Mouse (Mus musculus): ENCODE results near the gene Mtor. TPM values are rescaled to one million over a fixed set of nuclear protein-coding genes. Genes with fewer than 3 reads are reported as not detected.

Mtor gene
- polyA plus RNA-seq, 1 experiment from 2014 or later = 30.2 TPM

GRCm38 (mm10) chr4:148429121-148429520 lies 19.3 kb upstream of the Mtor start:
- no peak overlapping the region for H3K4me2 ChIP-seq (replicated peaks)
- H3K27me3 ChIP-seq = no peaks in the 10 kb centered on the region
- H3K9ac ChIP-seq = no peak overlapping the region
- no peak for ATAC-seq (ENCODE audit: low FRiP score)
- whole genome bisulfite sequencing = 87% methylated on average over 11 of the region's 11 CpGs
- no peaks in the 10 kb centered on the region for H3K9me3 ChIP-seq (replicated peaks)
- H3K27ac ChIP-seq = no peak overlapping the region
- no peaks in the 10 kb centered on the region for H3K36me3 ChIP-seq
- peaks cover 10% of the 10 kb centered on the region; the same call in 1 of the 2 replicates for H3K4me1 ChIP-seq
- no peak overlapping the region for H3K4me3 ChIP-seq

- ATAC-seq (ENCODE audit: low FRiP score) = peak; percentile 35
- H3K27me3 ChIP-seq = no peaks in the 10 kb centered on the region
- H3K36me3 ChIP-seq = no peaks in the 10 kb centered on the region
- no peaks in the 10 kb centered on the region for H3K9me3 ChIP-seq (replicated peaks)
- H3K9ac ChIP-seq = no peak overlapping the region
- no peak overlapping the region for H3K4me3 ChIP-seq
- H3K4me1 ChIP-seq = peaks cover 9% of the 10 kb centered on the region; the same call in 1 of the 2 replicates
- no peak overlapping the region for H3K4me2 ChIP-seq (replicated peaks)
- no peak overlapping the region for H3K27ac ChIP-seq
- 27% methylated on average over 6 of the region's 6 CpGs for WGBS
Observed at GRCm38 (mm10) chr4:148429686-148430085, 18.7 kb upstream of the Mtor start.

DNA sequence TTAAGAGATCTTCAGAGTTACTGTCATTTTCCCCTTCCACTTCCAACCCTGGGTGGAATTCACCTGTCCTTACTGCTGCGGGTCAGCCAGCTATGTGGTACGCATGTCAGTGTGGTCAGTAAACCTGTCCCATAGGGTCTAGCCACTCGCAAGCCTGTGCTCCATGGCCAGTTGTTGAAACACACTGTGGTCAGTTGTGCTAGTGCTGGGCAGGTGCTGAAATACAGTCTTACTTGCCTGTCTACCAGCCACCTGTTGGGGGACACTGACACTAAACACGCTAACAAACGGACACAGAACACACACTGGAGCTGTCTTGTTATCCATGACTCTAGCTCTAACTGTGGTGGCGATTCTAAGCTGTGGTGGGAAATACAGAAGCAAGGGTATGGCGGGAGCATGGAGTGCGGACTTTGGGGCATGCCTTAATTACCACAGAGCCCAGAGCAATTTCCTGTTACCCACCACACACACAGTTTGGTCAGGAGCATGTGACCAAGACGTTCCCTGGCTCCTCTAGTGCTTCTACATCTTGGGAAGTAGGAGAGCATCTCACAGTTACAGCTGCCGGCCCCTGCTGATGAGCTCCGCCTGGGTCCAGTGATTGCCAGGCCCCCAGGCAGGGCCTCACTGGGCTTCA lies 17.4 kb upstream of the Mtor start:
- Histone ChIP-seq H3K9me3 (replicated peaks) (no peaks in the 10 kb centered on the region), H3K9ac (no peak overlapping the region), H3K4me3 (no peak overlapping the region), H3K27me3 (no peaks in the 10 kb centered on the region), H3K36me3 (no peaks in the 10 kb centered on the region), H3K27ac (no peak overlapping the region), H3K4me2 (replicated peaks) (no peak overlapping the region), H3K4me1 (peaks cover 4% of the 10 kb centered on the region; the same call in 1 of the 2 replicates)
- 84% methylated on average over 11 of the region's 11 CpGs for WGBS
- ATAC-seq (ENCODE audit: low FRiP score) = no peak

- no peaks in the 10 kb centered on the region for H3K9me3 ChIP-seq (replicated peaks)
- peaks cover 4% of the 10 kb centered on the region; the same call in 1 of the 2 replicates for H3K4me1 ChIP-seq
- no peak for ATAC-seq (ENCODE audit: low FRiP score)
- no peak overlapping the region for H3K27ac ChIP-seq
- H3K9ac ChIP-seq = no peak overlapping the region
- no peaks in the 10 kb centered on the region for H3K27me3 ChIP-seq
- 87% methylated on average over 4 of the region's 4 CpGs for WGBS
- no peak overlapping the region for H3K4me3 ChIP-seq
- no peaks in the 10 kb centered on the region for H3K36me3 ChIP-seq
- no peak overlapping the region for H3K4me2 ChIP-seq (replicated peaks)
Observed at GRCm38 (mm10) chr4:148432488-148432887, 15.9 kb upstream of the Mtor start.

GRCm38 (mm10) chr4:148433336-148433735 lies 15.1 kb upstream of the Mtor start:
- H3K27me3 ChIP-seq = no peaks in the 10 kb centered on the region
- 0 out of 2 replicates have a peak, but pooled peaks cover 4% of the 10 kb centered on the region for H3K4me1 ChIP-seq
- no peak overlapping the region for H3K9ac ChIP-seq
- peaks cover under 1% of the 10 kb centered on the region; the same call in 1 of the 2 replicates for H3K36me3 ChIP-seq
- no peaks in the 10 kb centered on the region for H3K9me3 ChIP-seq (replicated peaks)
- no peak for ATAC-seq (ENCODE audit: low FRiP score)
- H3K4me2 ChIP-seq (replicated peaks) = no peak overlapping the region
- H3K4me3 ChIP-seq = no peak overlapping the region
- H3K27ac ChIP-seq = no peak overlapping the region
- WGBS = 76% methylated on average over 18 of the region's 18 CpGs

GRCm38 (mm10) chr4:148433813-148434212 lies 14.6 kb upstream of the Mtor start:
- Histone ChIP-seq H3K9me3 (replicated peaks) (no peaks in the 10 kb centered on the region), H3K27ac (no peak overlapping the region), H3K9ac (no peak overlapping the region), H3K4me2 (replicated peaks) (no peak overlapping the region), H3K36me3 (peaks cover 4% of the 10 kb centered on the region; the same call in 1 of the 2 replicates), H3K27me3 (no peaks in the 10 kb centered on the region), H3K4me3 (no peak overlapping the region), H3K4me1 (0 out of 2 replicates have a peak, but pooled peaks cover 4% of the 10 kb centered on the region)
- 79% methylated on average over 5 of the region's 5 CpGs for WGBS
- ATAC-seq (ENCODE audit: low FRiP score) = no peak

DNA sequence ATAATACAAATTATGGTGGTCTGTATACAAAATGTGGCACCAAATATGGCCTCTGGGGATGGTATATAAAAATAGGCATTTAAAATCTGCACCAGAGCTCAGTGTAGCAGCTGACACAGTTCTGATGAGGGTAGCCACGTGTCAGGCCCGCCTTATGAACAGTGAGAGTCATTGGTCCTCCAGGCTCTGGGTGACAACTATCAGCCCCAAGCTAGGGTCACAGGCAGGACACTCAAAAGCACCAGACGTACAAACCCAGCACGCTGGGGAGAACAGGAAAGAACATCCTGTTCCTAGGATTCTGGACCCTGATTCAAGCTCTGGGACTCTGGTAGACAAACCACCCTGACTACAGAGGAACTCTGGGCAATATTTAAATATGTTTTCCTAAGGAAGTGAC lies 13.9 kb upstream of the Mtor start:
- H3K27me3 ChIP-seq = no peaks in the 10 kb centered on the region
- no peaks in the 10 kb centered on the region for H3K9me3 ChIP-seq (replicated peaks)
- ATAC-seq (ENCODE audit: low FRiP score) = no peak
- 0 out of 2 replicates have a peak, but pooled peaks cover 4% of the 10 kb centered on the region for H3K4me1 ChIP-seq
- H3K36me3 ChIP-seq = peaks cover 4% of the 10 kb centered on the region; the same call in 1 of the 2 replicates
- H3K4me3 ChIP-seq = no peak overlapping the region
- H3K27ac ChIP-seq = no peak overlapping the region
- WGBS = 88% methylated on average over 4 of the region's 4 CpGs
- no peak overlapping the region for H3K4me2 ChIP-seq (replicated peaks)
- H3K9ac ChIP-seq = no peak overlapping the region

GRCm38 (mm10) chr4:148435106-148435505 lies 13.3 kb upstream of the Mtor start:
- WGBS = 94% methylated on average over 3 of the region's 3 CpGs
- Histone ChIP-seq H3K27me3 (no peaks in the 10 kb centered on the region), H3K9me3 (replicated peaks) (no peaks in the 10 kb centered on the region), H3K36me3 (peaks cover 4% of the 10 kb centered on the region; the same call in 1 of the 2 replicates), H3K4me1 (0 out of 2 replicates have a peak, but pooled peaks cover 4% of the 10 kb centered on the region), H3K4me3 (no peak overlapping the region), H3K4me2 (replicated peaks) (no peak overlapping the region), H3K27ac (no peak overlapping the region), H3K9ac (no peak overlapping the region)
- no peak for ATAC-seq (ENCODE audit: low FRiP score)

DNA sequence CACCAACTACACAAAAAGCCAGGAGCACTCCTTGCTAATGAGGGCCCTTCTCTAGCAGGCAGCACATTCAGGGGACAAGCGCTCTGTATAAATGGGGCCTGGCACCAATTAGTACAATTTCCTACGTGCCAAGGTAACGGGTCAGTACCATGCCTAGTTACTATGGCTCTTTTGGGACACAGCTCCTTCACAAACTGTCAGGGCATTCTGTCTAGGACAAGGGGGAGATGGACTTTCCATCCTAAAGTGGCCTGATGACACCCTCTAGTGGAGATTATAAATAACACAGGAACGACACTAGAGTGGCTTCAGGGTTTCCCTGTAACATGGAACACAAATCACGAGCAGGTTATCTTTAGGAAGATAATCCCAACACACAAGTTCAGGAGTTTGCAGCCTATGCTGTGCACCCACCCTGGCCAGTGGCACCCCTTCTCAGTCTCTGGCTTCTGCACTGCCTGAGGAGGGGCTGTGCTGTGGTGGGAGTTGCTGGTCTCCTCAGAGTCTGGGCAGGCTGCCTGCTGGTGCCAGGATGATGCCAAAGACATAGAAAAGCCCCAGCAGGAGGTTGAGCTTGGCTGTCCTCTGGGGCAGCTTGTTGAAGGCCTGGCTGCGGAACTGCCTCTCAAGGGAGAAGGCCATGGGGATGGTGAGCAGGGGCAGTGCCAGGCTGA lies 12.6 kb upstream of the Mtor start:
- 0 out of 2 replicates have a peak, but pooled peaks cover 4% of the 10 kb centered on the region for H3K4me1 ChIP-seq
- no peak overlapping the region for H3K4me3 ChIP-seq
- H3K4me2 ChIP-seq (replicated peaks) = no peak overlapping the region
- H3K27me3 ChIP-seq = no peaks in the 10 kb centered on the region
- no peak overlapping the region for H3K9ac ChIP-seq
- no peaks in the 10 kb centered on the region for H3K9me3 ChIP-seq (replicated peaks)
- H3K27ac ChIP-seq = no peak overlapping the region
- H3K36me3 ChIP-seq = peaks cover 4% of the 10 kb centered on the region; the same call in 1 of the 2 replicates
- peak; percentile 46; the same call in 1 of the 2 replicates for ATAC-seq (ENCODE audit: low FRiP score)
- WGBS = 61% methylated on average over 6 of the region's 6 CpGs

DNA sequence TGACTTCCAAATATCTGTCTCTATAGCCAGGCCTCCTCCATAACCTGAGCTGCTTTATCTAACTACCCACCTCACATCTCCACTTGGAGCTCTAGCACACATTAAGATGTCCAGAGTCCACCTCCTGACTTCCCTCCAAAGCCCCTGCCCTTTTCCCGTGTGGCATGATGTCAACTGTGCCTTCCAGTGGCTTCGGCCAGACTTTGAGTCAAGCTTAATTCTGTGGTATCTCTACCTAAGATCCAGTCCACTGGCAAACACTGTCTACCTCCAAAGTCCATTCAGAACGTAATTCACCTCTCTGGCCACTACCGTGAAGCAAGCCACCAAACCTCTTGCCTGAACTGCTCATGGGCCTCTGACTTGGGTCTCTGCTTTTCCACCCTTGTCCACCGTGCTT lies 6.5 kb upstream of the Mtor start:
- peaks cover 16% of the 10 kb centered on the region for H3K4me1 ChIP-seq
- no peak overlapping the region for H3K27ac ChIP-seq
- no peak overlapping the region for H3K4me3 ChIP-seq
- no peaks in the 10 kb centered on the region for H3K27me3 ChIP-seq
- no peak overlapping the region for H3K4me2 ChIP-seq (replicated peaks)
- 93% methylated on average over 5 of the region's 5 CpGs for WGBS
- peaks cover 4% of the 10 kb centered on the region; the same call in 1 of the 2 replicates for H3K36me3 ChIP-seq
- H3K9ac ChIP-seq = no peak overlapping the region
- ATAC-seq (ENCODE audit: low FRiP score) = no peak
- no peaks in the 10 kb centered on the region for H3K9me3 ChIP-seq (replicated peaks)

- Histone ChIP-seq H3K36me3 (peaks cover 4% of the 10 kb centered on the region; the same call in 1 of the 2 replicates), H3K4me1 (peaks cover 17% of the 10 kb centered on the region), H3K27ac (no peak overlapping the region), H3K4me3 (no peak overlapping the region), H3K4me2 (replicated peaks) (no peak overlapping the region), H3K27me3 (no peaks in the 10 kb centered on the region), H3K9ac (no peak overlapping the region), H3K9me3 (replicated peaks) (no peaks in the 10 kb centered on the region)
- 89% methylated on average over 7 of the region's 7 CpGs for WGBS
- ATAC-seq (ENCODE audit: low FRiP score) = no peak
Observed at GRCm38 (mm10) chr4:148442598-148442997, 5.8 kb upstream of the Mtor start.

GRCm38 (mm10) chr4:148444250-148444967 lies 4.0 kb upstream of the Mtor start, which contains the start of gene Ubiad1:
Gene Ubiad1, minus strand, starts transcription at chr4:148444771.
- under 1% methylated on average over 46 of the region's 46 CpGs for WGBS
- no peaks in the 10 kb centered on the region for H3K36me3 ChIP-seq
- no peaks in the 10 kb centered on the region for H3K9me3 ChIP-seq (replicated peaks)
- peak within 1 kb of the TSS; percentile 81 for H3K9ac ChIP-seq
- H3K4me3 ChIP-seq = peak within 1 kb of the TSS; percentile 82
- no peaks in the 10 kb centered on the region for H3K27me3 ChIP-seq
- peaks cover 24% of the 10 kb centered on the region for H3K4me1 ChIP-seq
- H3K4me2 ChIP-seq (replicated peaks) = peak within 1 kb of the TSS; percentile 84
- H3K27ac ChIP-seq = peak within 1 kb of the TSS; percentile 53
- ATAC-seq (ENCODE audit: low FRiP score) = peak; percentile 50

Data from hindbrain, embryonic 12.5 days (tissue).